Mouse (Mus musculus) spleen, postnatal 0 days (tissue): Measurements from ENCODE around the gene Klk1b16. TPM values are rescaled to one million over a fixed set of nuclear protein-coding genes. Genes with fewer than 3 reads are reported as not detected.

Source experiments
- polyA plus RNA-seq: library from polyadenylated mRNA; unstranded; fragments of >200 nt; fragmentation: Nextera tagmentation; extraction: Ambion mirVana; gene quantifications from 2 replicates; pipeline ENCODE4 v1.2.1, GENCODE M21; 2015

Klk1b16 gene
- polyA plus RNA-seq = not detected in 2 replicates

GRCm38 (mm10) chr7:44136467-44136866 lies at the start of gene Klk1b16:
TSS of gene Klk1b16 (plus strand) at chr7:44136767.

GRCm38 (mm10) chr7:44102028-44102427 lies 34.5 kb upstream of the Klk1b16 start, which contains the start of gene Klk1b21:
TSS of gene Klk1b21 (plus strand) at chr7:44102328.

GRCm38 (mm10) chr7:44112373-44112772 lies 24.2 kb upstream of the Klk1b16 start, which contains the start of gene Klk1b22:
TSS of gene Klk1b22 (plus strand) at chr7:44112673.

GRCm38 (mm10) chr7:44187936-44188335 lies 51.4 kb downstream of the Klk1b16 start, which contains the start of gene Klk1b24:
TSS of gene Klk1b24 (plus strand) at chr7:44188236.

Other genes starting within 250 kb of the Klk1b16 start
- gene Klk15, start 203.0 kb upstream of the Klk1b16 start, polyA plus RNA-seq = not detected in 2 replicates
- gene Klk1b8, start 186.1 kb upstream of the Klk1b16 start, polyA plus RNA-seq = not detected in 2 replicates
- not detected in 2 replicates for gene Klk1b1, start 170.0 kb upstream of the Klk1b16 start, polyA plus RNA-seq
- gene Klk1b9, start 160.7 kb upstream of the Klk1b16 start, polyA plus RNA-seq = not detected in 2 replicates
- not detected in 2 replicates for gene Klk1b11, start 140.9 kb upstream of the Klk1b16 start, polyA plus RNA-seq
- gene Klk1b26, start 124.6 kb upstream of the Klk1b16 start, polyA plus RNA-seq = not detected in 2 replicates
- not detected in 2 replicates for gene Klk1b27, start 84.5 kb upstream of the Klk1b16 start, polyA plus RNA-seq
- gene Klk1b21, start 34.4 kb upstream of the Klk1b16 start, polyA plus RNA-seq = not detected in 2 replicates
- gene Klk1b22, start 24.1 kb upstream of the Klk1b16 start, polyA plus RNA-seq = not detected in 2 replicates
- gene Klk1b24, start 51.5 kb downstream of the Klk1b16 start, polyA plus RNA-seq = not detected in 2 replicates
- not detected in 2 replicates for gene Klk1b3, start 61.4 kb downstream of the Klk1b16 start, polyA plus RNA-seq
- gene Klk1b4, start 70.7 kb downstream of the Klk1b16 start, polyA plus RNA-seq = not detected in 2 replicates
- gene Klk1b5, start 79.2 kb downstream of the Klk1b16 start, polyA plus RNA-seq = not detected in 2 replicates
- 3.1 and 6.4 TPM in 2 replicates for gene Klk1, start 88.6 kb downstream of the Klk1b16 start, polyA plus RNA-seq
- not detected in 2 replicates for gene Gm36864, start 99.4 kb downstream of the Klk1b16 start, polyA plus RNA-seq
- gene 1700028J19Rik, start 109.9 kb downstream of the Klk1b16 start, polyA plus RNA-seq = 0.97 and 1.3 TPM in 2 replicates
- 47.8 and 54.6 TPM in 2 replicates for gene 2410002F23Rik, start 110.0 kb downstream of the Klk1b16 start, polyA plus RNA-seq
- not detected in 2 replicates for gene Acp4, start 120.6 kb downstream of the Klk1b16 start, polyA plus RNA-seq
- not detected in 2 replicates for gene Gm15517, start 124.7 kb downstream of the Klk1b16 start, polyA plus RNA-seq
- 2.0 and 3.4 TPM in 2 replicates for gene Clec11a, start 170.1 kb downstream of the Klk1b16 start, polyA plus RNA-seq
- gene Shank1, start 173.5 kb downstream of the Klk1b16 start, polyA plus RNA-seq = 0.16 and 0.18 TPM in 2 replicates
- 0.12 and 0.17 TPM in 2 replicates for gene Syt3, start 247.3 kb downstream of the Klk1b16 start, polyA plus RNA-seq
- gene 1700008O03Rik, start 249.1 kb downstream of the Klk1b16 start, polyA plus RNA-seq = 0.18 and 0.63 TPM in 2 replicates